Comparison of ENCODE assay signal across 22 mouse cellular contexts in genomic region chr7:38147477-38147876, GRCm38 (mm10). TPM values are rescaled to one million over a fixed set of nuclear protein-coding genes. Genes with fewer than 3 reads are reported as not detected.
A peak's percentile ranks its signal among the peaks of the same experiment; 100 is the strongest.
DNase-seq lines count a peak whose midpoint lies in the region; ATAC-seq and TF ChIP-seq lines count a peak whose summit lies in the region.
"Had no signal": no experiment of that assay in that cellular context is flagged by ENCODE, and none has a peak within 500 bp of the region (broad histone marks: within the 10 kb centered on the region; RNA-seq: fewer than 3 reads in every experiment).

No protein-coding gene starts in this region.

- intact Hi-C loops in gastrocnemius, adult 2 months (cut with DNase I) = no loop called here
- intact Hi-C loops in left cerebral cortex, adult 2 months (cut with DNase I) = no loop called here
- intact Hi-C loops in left cerebral cortex, postnatal 14 days (cut with DNase I) = loop anchor here (10.0 kb wide), 1 partner anchor 57 kb away; no protein-coding TSS in a partner anchor

- peak; percentile 18; the same call in 1 of the 2 replicates for TF ChIP-seq CTCF in gastrocnemius, adult 2 months (IDR thresholded peaks at IDR 0.05)
- TF ChIP-seq CTCF in left cerebral cortex, adult 2 months (IDR thresholded peaks at IDR 0.05) = peak; percentile 14

- no peak for DNase-seq in gastrocnemius, adult 2 months
- DNase-seq in gastrocnemius, postnatal 10 days = no peak
- no peak for DNase-seq in left cerebral cortex, adult 2 months (ENCODE audit: extremely low spot score in 1 of 2, low spot score in 2 of 2)
- no peak for DNase-seq in left cerebral cortex, postnatal 14 days (ENCODE audit: low spot score in 2 of 2)
- DNase-seq in thymus, postnatal 4 days = peak; percentile 26
- no peak for DNase-seq in thymus, postnatal 36 days
- DNase-seq in ovary, postnatal 14 days (ENCODE audit: low spot score) = no peak
- DNase-seq: adrenal gland, postnatal 10 days; cerebellum, adult 8-10 months; heart, adult 18-20 months; heart, postnatal 36 days; kidney, adult 11 months; kidney, postnatal 25 days; layer of hippocampus, adult 9-11 months; liver, embryonic 13.5 days; lung, postnatal 14 days; retina, postnatal 1 day had no signal

- H3K27ac ChIP-seq in gastrocnemius, adult 2 months = no peak overlapping the region
- H3K27ac ChIP-seq in left cerebral cortex, adult 2 months = no peak overlapping the region
- H3K27ac ChIP-seq: forebrain, embryonic 10.5 days; hindbrain, embryonic 15.5 days; liver, embryonic 13.5 days had no signal

- no peak overlapping the region for H3K4me3 ChIP-seq in gastrocnemius, adult 2 months
- no peak overlapping the region for H3K4me3 ChIP-seq in left cerebral cortex, adult 2 months
- H3K4me3 ChIP-seq: forebrain, embryonic 10.5 days; hindbrain, embryonic 15.5 days; liver, embryonic 13.5 days; megakaryocyte, embryonic 14.5 days had no signal

- ATAC-seq in CD4-positive, CD25-positive, alpha-beta regulatory T cell, adult 4 months = no peak
- ATAC-seq: midbrain, embryonic 16.5 days had no signal

RNA-seq across cellular contexts. Expression of gene 1600014C10Rik, which starts 35.5 kb away (rescaled TPM):
- 10 to 100 TPM; 23.4 to 31.9 TPM for total RNA-seq in gastrocnemius, adult 2 months (2021)
- total RNA-seq in gastrocnemius, postnatal 10 days (2021) = 10 to 100 TPM; 15.1 to 15.8 TPM
- 10 to 100 TPM; 20.7 to 24.0 TPM for total RNA-seq in left cerebral cortex, adult 2 months (2021)
- total RNA-seq in left cerebral cortex, postnatal 14 days (2021) = 10 to 100 TPM; 17.7 to 18.8 TPM
- 100 to 1,000 TPM; 152 to 193 TPM for polyA plus RNA-seq in CD4-positive, CD25-positive, alpha-beta regulatory T cell, adult 4 months (2017; shearing (Covaris generic))

RNA-seq across cellular contexts. Expression of gene Ccne1, which starts 40.1 kb away (rescaled TPM):
- total RNA-seq in gastrocnemius, adult 2 months (2021) = under 1 TPM; 0.20 to 0.28 TPM
- 1 to 10 TPM; 3.1 to 8.2 TPM for total RNA-seq in gastrocnemius, postnatal 10 days (2021)
- total RNA-seq in left cerebral cortex, adult 2 months (2021) = 10 to 100 TPM; 20.0 to 21.8 TPM
- 10 to 100 TPM; 15.3 to 19.5 TPM for total RNA-seq in left cerebral cortex, postnatal 14 days (2021)
- 1 to 10 TPM; 3.3 to 3.5 TPM for polyA plus RNA-seq in CD4-positive, CD25-positive, alpha-beta regulatory T cell, adult 4 months (2017; shearing (Covaris generic))
